20 mouse cellular contexts compared by ENCODE assay signal in the genomic region with DNA sequence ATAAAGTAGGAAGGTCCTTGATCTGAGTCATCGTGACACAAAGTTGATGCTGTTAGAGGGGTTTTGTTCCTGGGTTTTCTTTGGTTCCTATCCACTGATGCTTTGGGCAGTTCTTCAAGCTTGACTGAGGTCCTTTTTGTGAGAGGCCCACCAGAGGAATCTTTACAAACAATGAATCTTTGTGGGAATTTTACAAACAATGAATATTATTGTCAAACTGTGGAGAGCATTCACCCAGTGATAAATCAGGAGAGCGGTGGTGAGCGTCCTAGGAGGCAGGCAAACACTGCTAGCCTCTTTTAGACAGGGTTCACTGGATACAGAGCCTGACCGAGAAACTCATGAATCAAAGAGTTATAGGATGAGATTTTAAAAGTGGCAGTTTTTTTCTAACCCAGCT.
"Had no signal": no experiment of that assay in that cellular context is flagged by ENCODE, and none has a peak within 500 bp of the region (broad histone marks: within the 10 kb centered on the region; RNA-seq: fewer than 3 reads in every experiment).

No protein-coding gene starts in this region.

- H3K36me3 ChIP-seq: kidney, embryonic 15.5 days; limb, embryonic 12.5 days; limb, embryonic 15.5 days; midbrain, embryonic 10.5 days; midbrain, embryonic 13.5 days; neural tube, embryonic 13.5 days; stomach, embryonic 15.5 days had no signal

- H3K4me1 ChIP-seq: kidney, embryonic 15.5 days; limb, embryonic 12.5 days; limb, embryonic 15.5 days; midbrain, embryonic 13.5 days; neural tube, embryonic 13.5 days; stomach, embryonic 15.5 days had no signal

- DNase-seq: kidney, adult 8-10 months; kidney, postnatal 10 days; kidney, postnatal 36 days; layer of hippocampus, postnatal 36 days; liver, postnatal 0 days; lung, embryonic 14.5 days; right cerebral cortex, postnatal 25 days; spleen, adult 18-20 months; thymus, postnatal 25 days had no signal

- H3K27me3 ChIP-seq: kidney, embryonic 15.5 days; limb, embryonic 12.5 days; limb, embryonic 15.5 days; midbrain, embryonic 13.5 days; neural tube, embryonic 13.5 days; stomach, embryonic 15.5 days had no signal

- H3K27ac ChIP-seq: kidney, embryonic 15.5 days; left cerebral cortex, adult 2 months; limb, embryonic 12.5 days; limb, embryonic 15.5 days; liver, embryonic 14.5 days; macrophage; midbrain, embryonic 13.5 days; neural tube, embryonic 13.5 days; stomach, embryonic 15.5 days had no signal

- H3K9me3 ChIP-seq: kidney, embryonic 15.5 days; limb, embryonic 12.5 days; limb, embryonic 15.5 days; midbrain, embryonic 10.5 days; midbrain, embryonic 13.5 days; neural tube, embryonic 13.5 days; stomach, embryonic 15.5 days had no signal

- H3K4me3 ChIP-seq: kidney, embryonic 15.5 days; left cerebral cortex, adult 2 months; limb, embryonic 12.5 days; limb, embryonic 15.5 days; midbrain, embryonic 10.5 days; midbrain, embryonic 13.5 days; myocyte; neural tube, embryonic 13.5 days; stomach, embryonic 15.5 days had no signal
